Mouse (Mus musculus) layer of hippocampus, adult 11-12 months (tissue): ENCODE results near the gene Ss18l2.

ENCODE experiments used
- DNase-seq: peaks from one replicate; pipeline ENCODE4 v3.0.0; 2022; ENCODE audit warnings: low spot score

The Ss18l2 gene

DNA sequence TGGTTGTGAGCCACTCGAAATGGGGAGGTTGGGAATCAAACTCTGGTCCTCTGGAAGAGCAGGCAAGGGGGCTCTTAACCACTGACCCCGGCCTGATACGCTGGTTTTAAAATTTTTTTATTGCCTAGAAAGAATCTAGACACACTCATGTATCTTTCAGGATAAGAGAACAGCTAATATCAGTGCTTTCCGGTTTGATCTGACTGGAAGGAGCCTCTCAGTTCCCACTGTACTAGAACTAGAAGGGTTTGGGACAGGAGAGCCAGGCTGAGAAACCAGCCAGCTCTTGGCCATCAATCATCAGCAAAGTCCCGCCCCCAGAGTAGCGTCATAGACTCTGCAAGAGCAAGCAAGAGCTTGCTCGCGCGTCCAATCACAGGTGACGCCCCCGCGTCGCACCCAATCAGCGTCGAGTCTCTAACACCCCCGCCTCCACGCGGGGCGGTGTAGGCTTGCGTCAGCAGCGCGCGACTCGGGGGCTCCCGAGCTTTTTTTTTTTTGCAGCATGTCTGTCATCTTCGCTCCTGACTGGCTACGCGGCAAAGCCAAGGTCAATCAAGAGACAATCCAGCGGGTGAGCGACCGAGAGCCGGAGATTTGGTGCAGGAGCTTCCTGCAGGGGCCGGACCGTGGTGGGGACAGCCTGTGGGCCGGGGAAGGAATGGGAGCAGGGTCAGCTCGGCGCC is at the start of gene Ss18l2:
Gene Ss18l2 (plus strand): TSS at position 432 of the 686 bp plus-strand sequence.
- DNase-seq, result peak; percentile 99

DNA sequence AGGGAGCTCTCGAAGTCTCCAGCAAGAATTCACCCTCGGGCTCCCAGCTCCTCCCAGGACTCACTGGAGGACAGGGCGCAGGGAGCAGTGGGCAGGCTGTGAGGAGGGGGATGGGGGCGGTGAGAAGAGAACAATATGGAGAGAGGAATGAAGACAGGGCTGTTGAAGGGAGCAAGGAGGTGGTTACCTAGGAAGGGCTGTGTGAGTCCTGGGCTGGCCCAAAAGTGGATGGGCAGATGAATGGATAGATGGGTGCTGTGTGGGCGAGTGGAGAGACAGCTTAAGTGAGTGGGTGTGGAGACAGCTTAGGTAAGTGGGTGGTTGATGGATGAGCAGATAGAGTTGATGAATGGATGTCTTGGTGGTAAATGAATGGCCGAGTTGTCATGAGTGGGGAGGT is 46.7 kb upstream of the Ss18l2 start:
- DNase-seq, result no peak

DNA sequence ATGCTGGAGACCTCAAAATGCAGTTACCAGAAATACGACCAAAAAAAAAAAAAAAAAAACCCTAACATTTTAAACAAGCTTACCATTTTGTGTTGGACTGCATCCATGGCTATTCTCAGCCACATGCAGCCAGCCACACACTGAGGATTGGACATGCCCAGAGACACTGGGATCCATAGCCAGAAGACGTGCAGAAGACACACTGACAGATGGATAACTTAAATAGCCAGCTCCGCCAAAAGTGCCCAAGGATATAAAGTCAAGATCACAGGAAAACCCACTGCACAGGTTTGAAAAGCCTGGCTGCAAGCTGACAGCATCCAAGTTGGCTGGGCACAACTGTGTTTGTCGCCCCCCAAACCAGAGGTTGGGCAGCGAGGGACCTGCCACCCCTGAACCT is 46.0 kb upstream of the Ss18l2 start:
- DNase-seq, result no peak

DNA sequence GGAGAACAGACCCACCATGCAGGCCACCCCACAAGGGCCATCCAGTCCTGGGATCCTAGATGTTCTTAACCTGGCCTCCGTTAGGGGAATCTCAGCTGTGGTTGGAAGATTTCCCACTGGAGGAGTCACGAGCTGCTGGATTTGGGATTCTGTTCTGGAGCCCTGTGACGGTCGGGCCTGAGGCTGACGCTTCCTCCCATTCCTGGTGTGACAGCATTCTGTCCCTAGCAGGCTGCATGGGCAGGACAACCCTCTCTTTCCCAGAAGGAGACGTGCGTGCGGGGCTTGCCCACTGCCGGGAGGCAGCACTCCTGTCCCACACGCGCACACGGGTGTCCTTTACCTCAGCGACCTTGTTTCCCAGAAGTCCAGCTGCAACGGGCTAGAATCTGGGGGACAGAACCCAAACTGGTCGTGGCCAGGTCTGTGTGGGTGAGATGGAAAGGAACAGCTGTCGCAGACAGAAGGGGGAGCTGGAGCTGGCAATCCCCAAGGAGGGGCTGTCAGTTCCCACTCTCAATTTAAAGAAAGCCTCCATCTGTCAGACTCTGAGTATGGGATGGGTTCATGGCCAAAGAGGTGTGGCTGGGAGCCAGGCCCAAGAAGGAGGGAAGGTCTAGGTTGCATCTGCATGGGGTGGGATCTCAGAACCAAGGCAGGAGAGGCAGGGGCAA is 43.0 kb upstream of the Ss18l2 start:
- DNase-seq, result peak; percentile 41

DNA sequence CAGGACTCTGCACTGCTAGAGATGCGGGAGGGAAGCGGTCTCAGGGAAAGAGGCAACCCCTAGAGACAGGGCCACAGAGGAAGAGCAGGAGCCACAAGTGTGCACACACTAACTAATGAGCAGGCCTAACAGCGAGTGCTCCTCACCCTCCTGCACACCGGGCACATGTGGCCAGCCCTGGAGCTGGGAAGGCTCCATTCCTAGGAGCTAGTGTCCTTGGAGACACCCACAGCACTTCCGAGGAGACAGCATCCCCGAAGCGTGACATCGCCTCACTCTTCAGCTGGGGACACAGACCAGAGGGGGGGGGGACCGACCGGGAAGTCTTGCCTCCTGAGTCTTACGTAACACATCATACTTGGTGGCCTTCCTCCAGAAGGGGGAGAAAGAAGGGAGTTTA is 42.3 kb upstream of the Ss18l2 start:
- DNase-seq, result no peak

DNA sequence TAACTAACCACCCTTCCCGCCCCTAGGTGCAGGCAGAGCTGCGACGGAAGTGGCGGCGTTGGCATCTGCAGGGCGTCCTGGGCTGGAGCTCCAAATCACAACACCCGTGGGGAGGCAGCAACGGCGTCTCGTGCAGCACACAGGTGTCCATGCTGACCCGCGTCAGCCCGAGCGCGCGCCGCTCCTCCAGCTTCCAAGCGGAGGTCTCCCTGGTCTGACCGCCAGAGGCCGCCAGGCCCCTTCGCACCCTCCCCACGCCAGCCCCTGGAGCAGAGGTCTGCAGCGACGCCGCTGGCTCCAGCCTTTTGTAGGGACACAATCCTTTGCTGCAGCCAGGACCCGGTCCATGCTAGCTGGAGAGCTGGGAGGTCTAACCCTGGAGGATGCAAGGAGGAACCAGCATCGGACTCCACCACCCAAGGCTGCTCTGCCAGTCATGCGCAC is 40.8 kb upstream of the Ss18l2 start:
- DNase-seq, result no peak

DNA sequence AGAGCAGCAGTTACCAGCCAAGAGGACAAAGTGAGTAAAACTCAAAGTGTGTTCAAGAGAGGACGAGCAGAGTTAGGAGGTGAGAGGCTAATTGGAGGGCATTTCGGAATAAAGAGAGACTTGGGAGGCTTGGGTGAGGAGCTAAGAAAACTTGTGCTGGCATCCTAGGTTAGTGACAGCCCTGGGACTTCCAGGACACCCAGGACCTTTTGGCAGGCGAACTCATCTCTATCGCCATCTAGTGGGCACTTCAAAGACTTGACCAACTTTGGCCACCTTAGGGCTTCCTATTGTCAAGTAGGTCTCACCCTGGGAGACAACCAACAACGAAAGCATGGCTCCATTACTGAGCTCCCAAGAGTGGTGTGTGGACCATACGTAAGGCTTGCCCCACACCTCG is 38.8 kb upstream of the Ss18l2 start:
- peak; percentile 45 for DNase-seq

DNA sequence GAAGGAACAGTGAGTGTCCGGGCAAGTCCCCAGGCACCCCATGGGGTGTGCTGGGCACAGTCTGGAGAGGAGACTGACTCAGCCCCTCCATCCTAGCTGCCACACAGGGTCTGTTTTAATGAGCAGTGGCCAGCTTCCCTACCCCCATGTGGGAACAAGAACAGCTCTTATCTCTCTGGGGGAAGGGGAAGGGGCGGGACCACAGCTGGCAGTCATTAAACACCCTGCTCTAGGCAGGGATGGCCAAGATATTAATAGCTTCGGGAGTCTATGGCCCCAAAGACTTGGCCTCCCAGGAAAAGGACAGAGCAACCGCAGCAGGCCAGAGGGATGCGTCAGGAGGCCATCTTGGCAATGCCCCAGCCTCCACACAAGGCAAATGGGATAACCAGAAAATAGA is 37.8 kb upstream of the Ss18l2 start:
- DNase-seq, result no peak

DNA sequence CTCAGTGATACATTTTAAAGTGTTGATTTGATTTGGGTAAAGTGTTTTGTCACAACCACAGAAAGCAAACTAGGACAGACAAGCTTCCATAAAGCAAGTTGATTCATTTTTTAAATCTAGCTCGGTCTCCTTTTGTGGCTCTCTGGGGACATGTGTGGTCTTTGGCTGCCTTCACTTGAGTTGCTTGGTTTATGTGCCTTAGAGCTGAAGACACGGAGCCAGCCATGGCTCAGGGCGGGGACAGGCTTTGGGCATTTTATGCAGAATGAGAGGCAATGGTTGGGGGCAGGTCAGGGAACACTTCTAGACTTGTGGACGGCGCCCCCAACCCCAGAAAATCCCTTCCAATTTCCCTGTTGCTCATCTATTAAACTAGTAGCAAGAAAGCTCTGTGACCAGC is 36.4 kb upstream of the Ss18l2 start:
- no peak for DNase-seq

DNA sequence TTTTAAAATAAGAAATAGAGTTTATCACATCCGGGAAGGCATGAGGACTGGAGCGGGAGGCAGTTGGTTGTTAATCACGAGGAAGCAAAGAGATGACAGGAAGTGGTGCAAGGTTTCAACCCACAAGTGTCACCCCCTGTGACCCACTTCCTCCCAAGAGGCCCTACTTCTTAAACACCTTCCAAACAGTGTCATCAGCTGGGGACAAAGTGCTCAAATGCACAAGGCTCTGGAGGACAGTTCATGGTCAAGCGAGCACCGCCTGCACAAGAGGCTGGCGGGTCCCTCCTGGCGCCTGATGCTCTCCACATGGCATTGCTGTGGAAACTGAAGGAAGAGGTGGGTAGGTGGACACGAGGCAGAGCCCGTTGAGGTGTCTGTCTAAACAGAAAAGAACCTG is 35.1 kb upstream of the Ss18l2 start:
- DNase-seq, result no peak

DNA sequence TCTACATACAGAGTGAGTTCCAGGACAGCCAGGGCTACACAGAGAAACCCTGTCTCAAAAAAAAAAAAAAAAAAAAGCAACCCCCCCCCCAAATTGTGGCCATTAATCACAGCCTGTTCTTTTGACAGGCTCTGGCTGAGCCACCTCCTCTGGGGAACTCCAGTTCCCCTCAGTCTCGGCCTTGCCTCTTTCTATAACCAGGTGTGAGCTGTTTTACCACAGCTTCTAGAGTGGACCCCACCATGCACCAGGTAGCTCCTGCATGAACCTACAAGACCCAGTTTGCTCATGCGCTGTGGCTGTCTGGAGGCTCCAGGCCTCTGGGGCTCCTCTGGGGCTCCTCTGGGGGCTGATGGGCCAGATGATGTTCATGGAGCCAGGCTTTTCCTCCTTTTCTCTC is 34.6 kb upstream of the Ss18l2 start:
- no peak for DNase-seq

DNA sequence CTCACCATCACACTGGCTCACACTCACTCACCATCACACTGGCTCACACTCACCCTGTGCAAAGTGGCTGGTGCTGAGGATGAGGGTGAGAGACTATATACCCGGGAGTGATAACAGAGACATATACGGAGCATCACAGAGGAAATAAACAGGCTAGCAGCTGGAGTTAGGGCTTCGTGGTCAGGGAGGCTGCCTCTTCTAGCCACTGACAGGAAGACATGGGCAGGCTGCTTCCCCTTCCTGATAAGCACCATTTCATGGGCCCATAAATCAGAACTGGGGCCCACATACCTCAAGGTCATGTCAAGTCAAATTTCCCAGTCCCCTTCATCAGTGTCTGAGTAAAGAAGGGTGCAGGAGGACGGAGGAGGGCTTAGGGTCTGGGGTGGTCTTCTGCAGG is 33.1 kb upstream of the Ss18l2 start:
- no peak for DNase-seq

DNA sequence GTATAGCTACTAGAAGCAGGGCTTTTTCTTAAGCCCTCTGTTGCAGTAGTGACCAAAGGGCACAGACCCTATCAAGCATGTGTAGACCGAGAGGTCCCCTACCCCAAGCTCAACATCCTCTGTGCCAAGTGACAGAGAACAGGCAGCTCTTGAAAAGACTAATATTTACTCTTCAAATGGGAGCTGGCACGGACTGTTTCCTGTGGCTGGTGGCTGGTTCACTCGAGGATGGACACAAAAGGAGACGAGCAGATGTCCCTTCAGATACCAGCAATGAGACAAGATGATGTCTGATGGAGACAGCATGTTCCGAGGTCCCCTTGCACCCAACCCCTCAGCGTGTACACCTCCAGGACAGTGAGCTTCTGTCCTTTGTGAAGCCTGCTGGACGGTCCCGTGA is 32.7 kb upstream of the Ss18l2 start:
- DNase-seq, result no peak

DNA sequence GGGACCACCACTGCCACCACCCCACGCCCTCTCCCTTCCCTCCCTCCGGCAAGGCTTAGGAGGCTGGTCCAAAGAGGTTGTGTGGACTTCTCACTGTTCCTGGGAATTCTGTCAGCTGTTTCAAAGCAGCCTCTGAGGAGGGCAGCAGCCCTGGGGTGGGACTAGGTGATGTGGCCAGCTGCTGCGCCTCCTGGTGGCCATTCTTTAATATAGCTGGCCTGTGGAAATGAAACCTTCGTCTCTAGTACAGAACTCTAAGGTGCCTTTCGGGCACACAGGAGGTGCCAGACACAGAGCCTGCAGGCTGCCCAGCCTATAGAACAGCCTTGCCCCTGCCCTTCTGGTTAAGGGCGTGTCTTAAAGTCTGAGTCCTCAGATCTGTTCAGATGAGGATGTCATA is 30.6 kb upstream of the Ss18l2 start:
- DNase-seq, result peak; percentile 52

DNA sequence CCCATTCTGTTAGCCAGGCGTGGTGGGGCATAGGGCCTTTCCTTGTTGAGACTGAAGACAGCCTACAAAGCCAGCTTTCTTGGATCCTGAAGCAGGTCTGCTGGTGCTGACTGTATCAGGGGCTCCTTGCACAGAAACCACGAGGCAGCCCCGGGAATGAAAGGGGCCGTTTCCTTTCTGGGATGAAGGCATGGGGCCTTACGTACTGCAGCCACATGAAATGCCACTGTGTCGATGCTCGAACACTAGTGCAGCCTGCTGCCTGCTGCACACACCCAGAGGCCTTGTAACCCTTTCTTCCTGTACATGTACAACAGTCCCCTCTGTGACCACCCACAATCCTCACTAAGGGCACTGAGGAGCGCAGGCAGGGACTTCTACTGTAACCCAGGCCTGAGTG is 28.9 kb upstream of the Ss18l2 start:
- no peak for DNase-seq

DNA sequence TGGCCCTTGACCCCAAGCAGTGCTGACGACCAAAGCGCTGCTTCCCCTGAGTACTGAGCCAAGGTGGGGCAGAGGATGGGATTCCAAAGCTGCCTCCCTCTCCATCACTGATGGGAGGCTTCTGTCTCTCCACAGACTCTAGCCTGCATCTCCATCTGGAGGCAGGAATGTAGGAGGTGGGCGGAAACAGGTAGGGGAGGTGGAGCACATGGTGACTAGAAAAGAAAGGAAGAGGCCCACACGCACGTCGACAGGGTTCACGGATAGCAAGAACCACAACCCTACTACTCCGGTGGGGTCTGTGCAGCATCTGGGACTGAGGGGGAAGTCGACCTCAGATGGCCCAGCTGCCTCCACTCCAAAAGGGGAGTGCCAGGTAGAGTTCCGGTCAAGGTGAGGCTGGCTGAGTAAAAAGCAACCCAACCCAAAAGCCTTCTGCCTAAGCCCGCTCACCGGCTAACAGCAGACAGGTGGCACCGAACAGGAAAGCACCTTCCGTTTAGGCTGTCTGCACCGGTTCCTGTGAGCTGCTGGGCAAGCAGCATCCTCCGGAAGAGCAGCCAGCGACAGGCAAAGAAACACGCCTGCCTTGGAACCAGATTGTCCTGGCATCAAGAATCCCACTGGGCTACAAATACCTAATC is 28.0 kb upstream of the Ss18l2 start:
- DNase-seq, result no peak

DNA sequence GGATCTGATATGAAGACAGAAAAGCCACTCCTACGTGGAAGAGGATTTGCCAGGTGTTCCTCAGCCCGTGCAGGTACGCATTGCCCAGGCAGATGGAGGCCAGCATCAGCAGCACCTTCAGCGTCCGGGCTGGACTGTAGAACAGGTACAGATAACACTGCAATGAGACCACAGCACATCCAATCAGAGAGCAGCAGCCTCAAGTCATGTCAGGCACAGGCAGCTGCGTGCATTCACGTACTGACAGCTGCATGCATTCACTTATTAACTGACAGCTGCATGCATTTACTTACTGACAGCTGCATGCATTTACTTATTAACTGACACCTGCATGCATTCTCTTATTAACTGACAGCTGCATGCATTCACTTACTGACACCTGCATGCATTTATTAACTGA is 25.4 kb upstream of the Ss18l2 start:
- DNase-seq, result no peak

DNA sequence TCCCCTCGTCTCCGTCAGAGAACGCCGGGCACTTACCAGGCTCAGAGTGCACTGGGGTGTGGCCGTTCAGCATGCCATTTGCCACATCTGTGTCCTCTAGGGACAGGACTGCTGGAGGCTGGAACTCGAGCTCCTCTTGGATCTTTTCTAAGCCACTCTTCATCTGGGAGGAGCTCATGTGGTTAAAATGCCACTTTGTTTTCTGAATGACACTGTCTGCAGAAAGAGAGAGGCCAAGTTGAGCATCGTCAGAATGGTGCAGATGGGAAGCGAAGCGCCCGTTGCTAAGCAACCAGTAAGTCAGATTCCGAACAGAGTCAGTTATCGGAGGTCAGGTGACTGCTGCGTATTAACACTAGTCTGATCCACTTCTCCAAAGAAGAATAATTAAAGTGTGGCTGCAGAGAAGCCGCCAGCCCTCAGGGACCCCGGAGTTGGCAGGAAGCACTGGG is 19.9 kb upstream of the Ss18l2 start:
- DNase-seq, result peak; percentile 78

DNA sequence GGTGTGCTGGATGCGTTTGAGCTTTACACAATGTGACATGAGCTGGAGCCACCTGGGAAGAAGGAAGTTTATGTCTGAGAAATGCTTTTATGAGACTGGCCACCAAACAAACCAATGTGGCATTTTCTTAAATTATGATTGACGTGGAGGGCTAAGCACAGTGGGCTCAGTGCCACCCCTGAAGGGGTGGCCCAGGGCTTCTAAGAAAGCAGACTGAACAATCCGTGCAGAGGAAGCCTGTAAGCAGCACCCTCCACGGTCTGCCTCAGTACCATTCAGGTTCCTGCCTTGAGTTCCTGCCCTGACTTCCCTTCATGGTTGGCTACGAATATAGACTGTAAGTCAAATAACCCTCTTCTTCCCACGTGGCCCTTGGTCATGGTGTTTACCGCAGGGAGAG is 19.4 kb upstream of the Ss18l2 start:
- DNase-seq, result no peak

DNA sequence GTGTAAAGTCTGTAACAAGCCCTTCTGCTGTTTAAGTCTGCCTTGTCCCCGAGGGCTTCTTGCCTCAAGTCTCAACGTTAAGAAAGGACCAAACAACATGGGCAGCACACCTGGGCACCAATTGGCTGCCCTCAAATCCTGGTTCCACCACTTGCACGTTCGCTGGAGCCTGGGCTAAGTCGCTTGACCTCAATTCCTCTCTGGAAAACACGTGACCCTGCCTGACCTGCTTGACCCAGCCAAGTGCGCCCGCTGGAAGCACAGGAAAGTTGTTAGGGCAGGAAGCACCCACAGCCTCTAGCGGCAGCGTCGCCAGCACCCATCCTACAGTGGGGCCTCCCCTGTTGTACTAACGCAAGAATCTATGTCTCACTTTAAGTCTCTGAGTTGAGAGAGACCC is 15.4 kb upstream of the Ss18l2 start:
- DNase-seq, result no peak

DNA sequence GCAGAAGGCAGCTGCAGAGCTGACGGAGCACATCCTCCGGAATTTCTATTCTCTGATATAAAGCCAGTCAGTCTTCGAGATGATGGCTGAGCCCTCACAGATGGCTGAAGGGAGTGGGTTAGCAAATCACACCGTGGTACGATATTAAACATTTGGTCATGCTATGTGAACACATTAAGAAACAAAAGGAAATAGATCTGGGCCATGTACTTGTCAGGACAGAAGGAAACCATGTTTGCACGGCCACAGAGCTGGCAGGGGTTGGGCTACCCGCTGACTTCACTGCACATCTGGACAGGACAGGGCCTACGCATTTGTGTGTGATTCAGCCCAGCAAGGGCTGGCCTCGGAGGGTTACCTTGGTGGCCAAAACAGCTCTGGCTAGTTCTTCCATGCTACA is 13.5 kb upstream of the Ss18l2 start:
- DNase-seq, result no peak

DNA sequence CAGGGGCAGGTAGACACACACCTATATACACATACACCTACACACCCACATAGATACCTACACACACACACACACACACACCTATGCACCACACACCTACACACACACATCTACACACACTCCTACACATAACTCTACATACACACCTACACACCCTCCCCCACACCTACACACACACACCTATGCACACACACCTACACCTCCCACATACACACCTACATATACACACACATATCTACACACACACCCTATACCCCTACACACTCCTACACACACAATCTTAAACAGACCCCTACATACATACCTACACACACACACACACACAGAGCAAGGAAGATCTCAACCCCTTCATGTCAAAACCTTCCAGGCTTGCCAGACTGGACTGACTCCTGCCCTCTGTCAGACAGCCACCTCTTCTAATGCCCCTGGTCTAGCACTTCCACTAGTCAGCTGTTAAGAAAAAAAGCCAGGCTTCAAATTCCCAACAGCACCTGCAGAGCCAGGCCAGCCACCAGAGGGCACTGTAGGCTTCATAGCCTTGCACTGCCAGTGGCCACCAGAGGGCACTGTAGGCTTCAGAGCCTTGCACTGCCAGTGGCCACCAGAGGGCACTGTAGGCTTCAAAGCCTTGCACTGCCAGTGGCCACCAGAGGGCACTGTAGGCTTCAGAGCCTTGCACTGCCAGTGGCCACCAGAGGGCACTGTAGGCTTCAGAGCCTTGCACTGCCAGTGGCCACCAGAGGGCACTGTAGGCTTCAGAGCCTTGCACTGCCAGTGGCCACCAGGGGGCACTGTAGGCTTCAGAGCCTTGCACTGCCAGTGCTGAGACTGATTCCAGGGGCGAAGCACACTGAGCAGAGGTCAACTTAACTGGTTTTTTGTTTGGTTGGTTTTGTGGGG is 12.7 kb upstream of the Ss18l2 start:
- peak; percentile 71 for DNase-seq
